Mouse (Mus musculus) monocyte, adult 5-6 weeks (primary cell): ENCODE measurements around the gene Snrpn. TPM values are rescaled to one million over a fixed set of nuclear protein-coding genes. Genes with fewer than 3 reads are reported as not detected.
"Not testable (repeated sequence)": the region's sequence is repeated elsewhere in the genome, so short reads cannot be mapped to it uniquely, and the experiment has no call there.

ENCODE experiments used
- ATAC-seq: fragments of 153-309, 156-312 bp; replicated peaks from 2 replicates; pipeline ENCODE4 v1.8.0; 2017; ENCODE audit warnings: mild to moderate bottlenecking; ENCODE audit not compliant: low TSS enrichment, insufficient number of reproducible peaks, severe bottlenecking, poor library complexity, low FRiP score
- total RNA-seq: library from RNA; stranded (forward); fragments of 200-1000, 200-491, 200-594 nt; gene quantifications from 3 replicates; pipeline ENCODE4 v1.2.3, GENCODE M21; 2017

Gene Snrpn
- total RNA-seq = not detected in 3 replicates

- ATAC-seq = no peak
Observed at GRCm38 (mm10) chr7:60139742-60140480, at the start of gene Snrpn. Snrpn (minus strand) TSS chr7:60140219.

GRCm38 (mm10) chr7:60170250-60171185, 30.5 kb upstream of the Snrpn start:
- no peak for ATAC-seq

- ATAC-seq = no peak
Observed at GRCm38 (mm10) chr7:60125332-60125731, 14.7 kb downstream of the Snrpn start.

- not testable (repeated sequence) for ATAC-seq
Observed at GRCm38 (mm10) chr7:60123086-60123624, 16.9 kb downstream of the Snrpn start.

- no peak for ATAC-seq
Observed at GRCm38 (mm10) chr7:60122434-60123085, 17.5 kb downstream of the Snrpn start.

- no peak for ATAC-seq
Observed at GRCm38 (mm10) chr7:60097154-60097859, 42.7 kb downstream of the Snrpn start.

- ATAC-seq = no peak
Observed at GRCm38 (mm10) chr7:60076301-60076700, 63.7 kb downstream of the Snrpn start.

- ATAC-seq = no peak
Observed at GRCm38 (mm10) chr7:60047481-60048201, 92.4 kb downstream of the Snrpn start.

GRCm38 (mm10) chr7:60013186-60013585, 126.8 kb downstream of the Snrpn start:
- ATAC-seq = no peak

GRCm38 (mm10) chr7:60007727-60008360, 132.2 kb downstream of the Snrpn start:
- no peak for ATAC-seq

- ATAC-seq = no peak
Observed at GRCm38 (mm10) chr7:60006262-60006661, 133.8 kb downstream of the Snrpn start.

- ATAC-seq = no peak
Observed at GRCm38 (mm10) chr7:60004606-60005330, 135.3 kb downstream of the Snrpn start, which contains the start of the genes Snurf and Gm38393. Snurf (minus strand) TSS chr7:60005049. Gm38393 (minus strand) TSS chr7:60005064.

GRCm38 (mm10) chr7:60003921-60004605, 136.0 kb downstream of the Snrpn start:
- ATAC-seq = peak; percentile 22; the same call in 1 of the 2 replicates

GRCm38 (mm10) chr7:60003006-60003865, 136.8 kb downstream of the Snrpn start:
- ATAC-seq = no peak

- no peak for ATAC-seq
Observed at GRCm38 (mm10) chr7:59978646-59979045, 161.4 kb downstream of the Snrpn start.
